Mouse (Mus musculus) heart, adult 8-10 months (tissue): ENCODE results near the gene Ptprn2. TPM values are rescaled to one million over a fixed set of nuclear protein-coding genes. Genes with fewer than 3 reads are reported as not detected.
"Not testable (repeated sequence)": the region's sequence is repeated elsewhere in the genome, so short reads cannot be mapped to it uniquely, and the experiment has no call there.

Source experiments
- DNase-seq: peaks from one replicate; pipeline ENCODE4 v3.0.0; 2022; ENCODE audit warnings: low spot score
- total RNA-seq, 4 experiments: library from RNA; stranded (reverse); gene quantifications; 2 replicates each; pipeline ENCODE4 v1.2.4; 2022

Ptprn2 gene
- total RNA-seq, 4 experiments from 2014 or later, result 0.06 to 0.17 (median 0.14) TPM; not detected in 1

- not testable (repeated sequence) for DNase-seq
Measured at GRCm38 (mm10) chr12:116513788-116514187, 28.3 kb downstream of the Ptprn2 start.

GRCm38 (mm10) chr12:116515824-116516223 is 30.3 kb downstream of the Ptprn2 start:
- DNase-seq, result peak; percentile 7

GRCm38 (mm10) chr12:116528861-116529260 is 43.3 kb downstream of the Ptprn2 start:
- DNase-seq, result no peak

GRCm38 (mm10) chr12:116533281-116533680 is 47.8 kb downstream of the Ptprn2 start:
- DNase-seq, result no peak

GRCm38 (mm10) chr12:116539305-116539704 is 53.8 kb downstream of the Ptprn2 start:
- DNase-seq, result no peak

- DNase-seq, result no peak
Measured at GRCm38 (mm10) chr12:116540608-116541007, 55.1 kb downstream of the Ptprn2 start.

DNA sequence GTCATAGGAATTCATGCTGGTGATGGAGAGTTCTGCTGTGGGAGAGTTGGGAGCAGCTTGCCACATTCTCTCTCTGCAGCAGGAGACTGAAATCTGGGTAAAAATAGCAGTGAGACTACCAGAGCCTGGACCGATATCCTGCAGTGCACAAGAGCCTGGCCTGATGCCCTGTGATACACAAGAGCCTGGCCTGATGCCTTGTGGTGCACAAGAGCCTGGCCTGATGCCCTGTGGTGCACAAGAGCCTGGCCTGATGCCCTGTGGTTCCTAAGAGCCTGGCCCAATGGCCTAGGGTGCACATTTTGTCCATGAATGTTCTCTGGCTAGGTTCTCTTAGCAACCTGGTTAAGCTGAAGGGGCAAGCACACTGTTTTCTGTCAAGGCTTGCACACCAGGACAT is 64.5 kb downstream of the Ptprn2 start:
- peak; percentile 74 for DNase-seq

- DNase-seq, result no peak
Measured at GRCm38 (mm10) chr12:116551516-116551915, 66.0 kb downstream of the Ptprn2 start.

- peak; percentile 32 for DNase-seq
Measured at GRCm38 (mm10) chr12:116552306-116552705, 66.8 kb downstream of the Ptprn2 start.

DNA sequence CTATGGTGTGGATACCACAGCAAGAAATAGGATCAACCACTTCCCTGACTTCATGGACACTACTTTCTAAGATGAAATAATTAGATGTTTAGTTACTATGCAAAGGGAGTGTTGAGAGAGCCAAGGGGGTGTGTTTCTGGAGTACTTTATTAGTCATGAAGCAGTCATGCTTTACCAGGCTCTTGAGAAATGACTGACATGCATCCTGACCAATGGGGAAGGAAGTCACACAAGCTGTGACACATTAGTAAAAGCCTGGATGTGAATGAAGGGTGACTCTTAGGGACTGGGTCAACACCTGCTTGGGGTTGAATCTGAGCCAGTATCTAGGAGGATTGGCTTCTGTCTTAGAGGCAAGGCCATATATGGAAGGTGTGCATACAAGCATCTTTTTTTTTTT is 67.8 kb downstream of the Ptprn2 start:
- DNase-seq, result no peak

GRCm38 (mm10) chr12:116555964-116556363 is 70.4 kb downstream of the Ptprn2 start:
- DNase-seq, result no peak

DNA sequence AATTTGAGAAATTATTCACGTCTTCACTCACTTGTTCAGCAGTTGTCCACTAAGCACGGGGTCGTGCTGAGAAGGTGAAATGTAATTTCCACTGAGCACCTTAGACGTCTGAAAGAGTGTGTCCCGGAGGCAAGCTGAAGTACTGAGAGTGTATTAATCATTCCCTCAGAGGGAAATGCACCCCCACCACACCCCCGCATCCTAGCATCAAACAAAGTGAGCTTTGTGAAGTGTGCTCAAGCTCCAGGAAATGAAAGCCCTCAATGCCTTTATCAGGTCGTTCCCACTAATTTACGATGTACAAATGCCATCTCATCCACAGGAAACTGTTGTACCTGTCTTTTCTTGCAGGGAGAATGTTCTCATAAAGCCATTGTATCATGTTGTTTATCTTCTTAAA is 78.9 kb downstream of the Ptprn2 start:
- no peak for DNase-seq

DNA sequence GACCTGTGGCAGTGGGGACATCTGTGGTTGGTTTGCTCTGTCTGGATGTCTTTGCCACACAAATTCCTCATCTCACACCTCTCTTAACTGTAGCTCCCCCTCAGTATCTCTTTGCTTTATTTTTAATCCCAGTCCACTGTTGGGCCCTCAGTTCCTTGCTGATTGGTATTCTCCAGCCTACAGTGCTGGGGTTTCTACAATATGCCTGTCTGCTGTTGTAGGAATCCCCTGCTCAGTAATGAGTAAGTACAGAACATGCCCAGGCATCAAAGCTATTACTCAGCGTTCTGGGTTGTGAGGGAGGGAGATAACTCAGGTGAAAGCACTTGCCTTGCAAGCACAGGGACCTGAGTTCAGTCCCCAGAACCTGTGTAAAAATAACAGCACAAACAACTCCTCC is 81.2 kb downstream of the Ptprn2 start:
- DNase-seq, result no peak

DNA sequence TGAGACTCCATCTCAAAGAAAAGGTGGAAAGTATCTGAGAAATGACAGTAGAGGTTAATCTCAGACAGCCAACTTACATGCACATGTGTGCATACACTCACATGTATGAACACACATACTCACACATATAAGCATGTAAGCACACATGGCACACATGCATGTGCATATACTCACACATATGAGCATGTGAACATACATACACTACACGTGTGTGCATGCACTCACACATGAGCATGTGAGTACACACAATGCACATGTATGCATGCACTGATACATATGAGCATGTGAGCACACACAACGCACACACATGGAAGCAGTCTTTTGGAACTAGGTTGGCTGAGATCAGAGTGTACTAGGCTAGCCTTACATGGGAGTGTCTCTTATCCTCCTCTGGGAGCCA is 81.7 kb downstream of the Ptprn2 start:
- DNase-seq, result no peak

- DNase-seq, result no peak
Measured at GRCm38 (mm10) chr12:116569568-116569967, 84.0 kb downstream of the Ptprn2 start.

DNA sequence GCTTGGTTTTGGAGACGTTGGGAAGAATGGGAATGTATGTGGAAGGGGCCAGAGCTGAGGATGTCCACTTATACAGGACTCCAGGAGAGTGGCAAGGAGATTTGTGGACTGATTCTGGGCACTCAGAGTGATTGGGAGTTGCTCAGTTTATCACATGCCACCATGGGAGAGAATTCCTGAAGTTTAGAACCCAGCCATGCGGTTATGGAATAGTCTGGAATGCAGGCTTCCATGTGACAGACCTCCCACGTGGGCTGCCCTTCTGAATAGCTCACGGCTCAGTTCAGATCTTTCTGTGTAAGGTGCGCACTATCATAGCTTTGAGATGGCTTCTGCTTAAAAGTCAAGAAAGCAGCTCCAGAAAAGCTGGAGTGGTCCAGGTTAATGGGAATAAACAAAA is 88.6 kb downstream of the Ptprn2 start:
- DNase-seq, result no peak

GRCm38 (mm10) chr12:116574720-116575119 is 89.2 kb downstream of the Ptprn2 start:
- DNase-seq, result no peak

DNA sequence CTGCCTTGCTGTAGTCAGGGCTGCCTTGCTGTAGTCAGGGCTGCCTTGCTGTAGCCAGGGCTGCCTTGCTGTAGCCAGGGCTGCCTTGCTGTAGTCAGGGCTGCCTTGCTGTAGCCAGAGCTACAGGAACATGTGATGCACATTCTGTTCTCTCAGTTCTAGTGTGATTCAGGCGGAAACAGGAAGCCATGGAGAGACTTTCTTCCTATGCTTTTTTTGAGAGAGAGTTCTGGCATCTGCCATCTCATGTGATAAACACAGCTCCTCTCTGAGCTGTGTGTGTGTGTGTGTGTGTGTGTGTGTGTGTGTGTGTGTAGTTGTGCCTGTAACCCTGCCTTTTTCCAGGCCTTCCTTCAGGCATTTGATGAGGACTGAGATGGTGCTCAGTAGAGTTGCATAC is 92.4 kb downstream of the Ptprn2 start:
- not testable (repeated sequence) for DNase-seq

DNA sequence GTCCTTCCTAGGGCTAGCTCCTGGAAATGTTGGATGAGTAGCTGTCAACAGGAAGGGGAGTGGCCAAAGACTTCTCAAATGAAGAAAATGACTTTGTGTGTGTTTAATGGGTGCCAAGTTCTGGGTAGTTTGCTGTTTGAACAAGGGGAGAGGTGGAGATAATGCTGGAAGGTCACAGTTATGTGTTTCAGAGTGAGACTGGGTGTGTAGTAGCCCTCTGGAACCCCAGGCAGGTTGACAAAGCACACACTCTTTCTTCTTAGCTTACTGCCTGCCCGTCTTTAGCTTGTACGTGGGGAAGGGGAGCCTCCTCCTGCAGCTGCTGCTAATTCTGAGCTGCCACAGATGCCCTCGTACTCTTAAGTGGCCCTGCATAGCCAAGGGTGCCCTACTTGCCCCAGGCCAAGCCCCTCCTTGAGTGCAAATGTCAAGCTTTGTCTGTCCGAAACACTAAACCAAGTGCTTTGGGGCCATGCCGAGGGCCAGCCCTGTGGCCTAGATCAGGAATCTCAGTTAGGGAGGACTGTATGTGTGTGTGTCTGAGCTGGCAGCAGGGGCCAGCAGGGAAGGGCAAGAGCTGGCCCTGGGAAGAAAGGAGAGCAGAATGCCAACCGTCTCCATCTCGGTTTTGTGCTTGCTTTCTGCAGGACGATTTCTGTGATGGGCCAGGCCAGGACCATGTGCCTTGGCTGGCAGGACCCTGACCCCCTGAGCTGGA is 95.5 kb downstream of the Ptprn2 start:
- DNase-seq, result no peak

- DNase-seq, result no peak
Measured at GRCm38 (mm10) chr12:116581864-116582263, 96.3 kb downstream of the Ptprn2 start.

GRCm38 (mm10) chr12:116582829-116583228 is 97.3 kb downstream of the Ptprn2 start:
- DNase-seq, result no peak

DNA sequence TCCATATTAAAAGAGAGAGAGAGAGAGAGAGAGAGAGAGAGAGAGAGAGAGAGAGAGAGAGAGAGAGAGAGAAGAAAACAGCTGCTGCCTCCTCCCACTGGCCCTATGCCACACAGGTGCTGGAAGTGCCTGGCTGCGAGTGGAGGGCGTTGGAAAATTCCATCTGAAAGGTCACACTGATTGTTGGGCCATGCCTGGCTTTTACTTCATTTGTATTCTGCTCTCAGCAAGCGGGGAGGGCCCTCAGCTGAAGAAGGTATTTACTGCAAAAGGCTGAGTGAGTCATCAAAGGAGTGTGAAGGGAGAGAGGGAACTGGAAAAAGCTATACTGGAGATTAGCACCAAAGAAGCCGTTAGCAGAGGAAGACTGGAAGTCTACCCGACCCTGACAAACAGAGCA is 99.5 kb downstream of the Ptprn2 start:
- DNase-seq, result no peak

- DNase-seq, result no peak
Measured at GRCm38 (mm10) chr12:116586167-116586566, 100.6 kb downstream of the Ptprn2 start.

DNA sequence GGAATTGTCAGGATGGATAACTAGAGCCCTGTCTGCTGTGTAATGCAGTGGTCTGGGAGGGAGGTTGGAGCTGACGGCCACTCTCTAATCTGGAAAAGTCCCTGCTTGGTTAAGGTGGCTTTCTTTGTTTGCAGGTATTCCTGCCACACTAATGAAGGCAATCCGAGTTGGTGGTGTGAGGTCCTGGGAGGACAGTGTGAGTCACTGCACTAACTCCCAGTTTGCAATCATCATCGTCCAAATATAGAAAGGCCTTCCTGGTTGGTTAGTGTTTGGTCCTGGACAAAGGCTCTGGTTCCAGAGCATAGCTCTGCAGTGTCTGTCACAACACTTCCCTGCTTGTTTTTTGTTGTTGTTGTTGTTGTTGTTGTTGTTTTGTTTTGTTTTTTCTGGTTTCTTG is 102.0 kb downstream of the Ptprn2 start:
- peak; percentile 25 for DNase-seq
